Comparison of ENCODE assay signal across 8 mouse cellular contexts in the genomic region with DNA sequence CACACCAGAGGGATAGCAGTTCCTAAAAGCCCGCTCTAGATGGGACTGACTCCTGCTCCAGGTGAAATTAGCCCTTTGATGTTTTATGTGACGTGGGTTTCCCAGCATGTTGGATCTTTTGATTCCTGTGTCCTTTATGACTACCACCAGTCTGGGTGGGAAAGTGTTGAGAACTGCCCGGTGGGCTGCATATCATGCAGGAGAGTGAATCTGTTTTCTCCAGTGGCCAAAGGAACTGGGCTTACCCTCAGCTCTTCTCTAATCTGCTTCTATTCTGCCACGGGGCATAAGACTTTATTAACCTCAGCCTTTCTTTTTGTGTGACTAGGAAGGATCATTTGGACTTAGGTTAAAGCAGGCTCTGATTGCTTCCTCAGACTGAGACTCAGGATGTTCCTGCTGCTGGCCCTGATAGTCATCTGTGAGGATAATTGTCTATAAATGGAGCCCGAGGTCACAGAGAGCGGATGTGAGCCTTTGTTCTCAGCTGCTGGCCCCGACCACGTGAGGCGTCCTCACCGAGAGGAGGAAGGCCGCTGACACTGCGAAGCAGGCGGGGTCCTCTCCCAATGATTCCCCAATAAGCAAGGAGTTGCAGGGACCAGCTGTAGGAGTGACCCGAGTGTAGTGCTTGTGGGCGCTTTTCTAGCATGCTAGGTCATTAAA. TPM values are rescaled to one million over a fixed set of nuclear protein-coding genes. Genes with fewer than 3 reads are reported as not detected.
DNase-seq lines count a peak whose midpoint lies in the region; ATAC-seq and TF ChIP-seq lines count a peak whose summit lies in the region.

No protein-coding gene starts in this region.

- H3K27ac ChIP-seq in forebrain, embryonic 10.5 days = peak overlapping the region; percentile 91
- peak overlapping the region; percentile 90 for H3K27ac ChIP-seq in macrophage

- in situ Hi-C loops in Patski (cut with MboI; ENCODE audit: low pct_unique_long_range_greater_than_20kb) = no loop called here

- H3K36me3 ChIP-seq in forebrain, embryonic 10.5 days (replicated peaks) = no peaks in the 10 kb centered on the region
- no peaks in the 10 kb centered on the region for H3K36me3 ChIP-seq in macrophage (ENCODE audit: inconsistent target)

- TF ChIP-seq CTCF in Patski (IDR thresholded peaks at IDR 0.05) = no peak

- CTCF ChIA-PET in Patski (lab: Charles Lee) = interaction anchor here (1.1 to 1.5 kb wide), 2 partner anchors 11 to 25 kb away, joined by 3 read pairs; no protein-coding TSS in a partner anchor

- H3K9me3 ChIP-seq in forebrain, embryonic 10.5 days = no peaks in the 10 kb centered on the region

- intact Hi-C loops in heart, postnatal 14 days (cut with DNase I) = no loop called here

- peak; percentile 51 to 52 for DNase-seq in B cell, adult 2 months
- no peak for DNase-seq in Patski (ENCODE audit: low read depth, low spot score)
- DNase-seq in forebrain, embryonic 10.5 days (ENCODE audit: extremely low spot score, low spot score) = peak; percentile 18
- peak; percentile 69 to 76 for DNase-seq in heart, postnatal 14 days
- DNase-seq in kidney, postnatal 25 days = peak; percentile 81 to 90
- DNase-seq in spleen, postnatal 10 days (ENCODE audit: low spot score in 2 of 2) = peak; percentile 10 to 59
- no peak for DNase-seq in adipocyte (ENCODE audit: low spot score)

- peak; percentile 12 for ATAC-seq in Patski

- H3K27me3 ChIP-seq in Patski = no peaks in the 10 kb centered on the region
- H3K27me3 ChIP-seq in forebrain, embryonic 10.5 days (ENCODE audit: poor library complexity, severe bottlenecking) = peaks cover 6% of the 10 kb centered on the region; the same call in 1 of the 2 replicates

- H3K4me1 ChIP-seq in forebrain, embryonic 10.5 days = peaks cover 59% of the 10 kb centered on the region

- POLR2A ChIA-PET in Patski (lab: Charles Lee) = no interaction called here

- peaks cover 26% of the 10 kb centered on the region for H3K79me2 ChIP-seq in macrophage (ENCODE audit: inconsistent target)

- peak overlapping the region; percentile 64 for H3K4me3 ChIP-seq in forebrain, embryonic 10.5 days
- peak overlapping the region; percentile 18 for H3K4me3 ChIP-seq in macrophage (ENCODE audit: inconsistent target)

- 10% methylated on average over 15 of the region's 15 CpGs for WGBS in forebrain, embryonic 10.5 days
- WGBS in macrophage (ENCODE audit: missing documents) = 18% methylated on average over 15 of the region's 15 CpGs

RNA-seq across cellular contexts. Expression of a gene that starts 0.8 kb away (rescaled TPM):
- polyA plus RNA-seq in Patski (2021) (19.9 TPM), macrophage (2018) (5.0 to 8.7 TPM (median 6.5 TPM) in 3 replicates)
- 23.6 and 25.3 TPM in 2 replicates for polyA plus RNA-seq in forebrain, embryonic 10.5 days (2016; fragmentation: Nextera tagmentation; extraction: Ambion mirVana)
- 10 to 100 TPM; 18.3 to 18.5 TPM for total RNA-seq in heart, postnatal 14 days (2021)
- total RNA-seq in macrophage (2018; cell fraction: chromatin; rRNA removed) = 100 to 1,000 TPM in 3 of 26 experiments, 10 to 100 TPM in 16, 1 to 10 TPM in 7; 7.3 to 157 (median 26.0) TPM
- 10 to 100 TPM in 8 of 26 experiments, 1 to 10 TPM in 18; 2.5 to 19.7 (median 7.2) TPM for total RNA-seq in macrophage (2018; cell fraction: cytosol; rRNA removed)
- 10 to 100 TPM in 16 of 26 experiments, 1 to 10 TPM in 10; 3.9 to 87.6 (median 15.8) TPM for total RNA-seq in macrophage (2018; cell fraction: nucleus; rRNA removed)

Comparison
In these comparisons a context has a peak if more than half of its experiments do, and no peak if none do; other contexts are left out.
1. DNase-seq: peak in B cell, adult 2 months (2 of 2), forebrain, embryonic 10.5 days (single experiment), heart, postnatal 14 days (2 of 2), kidney, postnatal 25 days (2 of 2) and spleen, postnatal 10 days (2 of 2); none in Patski (single experiment) and adipocyte (single experiment).